Mouse (Mus musculus): ENCODE results near the gene Mthfsd.

The Mthfsd gene

DNA sequence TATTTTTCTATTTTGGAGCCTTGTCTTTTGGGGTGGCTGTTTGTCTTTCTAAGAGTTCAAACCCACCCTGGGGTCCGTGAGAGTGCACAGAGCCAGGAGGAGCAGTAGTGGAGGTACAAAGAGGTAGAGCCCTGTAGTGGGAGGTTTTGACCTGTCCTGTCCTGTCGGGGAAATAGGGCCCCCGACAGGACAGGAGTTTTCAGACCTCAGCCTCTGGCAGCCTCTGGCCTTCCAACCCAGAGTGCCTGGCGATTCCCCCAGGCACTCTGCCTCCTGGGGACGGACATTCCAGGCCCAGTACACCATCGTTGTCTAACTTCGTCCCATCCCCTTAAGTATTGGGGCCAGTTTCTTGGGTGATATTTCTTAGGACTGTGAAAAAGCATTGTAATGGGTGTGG, 14.2 kb upstream of the Mthfsd start:
- in situ Hi-C loops (cut with MboI), result loop anchor here (25.0 kb wide), 1 partner anchor 390 kb away; no protein-coding TSS in a partner anchor

DNA sequence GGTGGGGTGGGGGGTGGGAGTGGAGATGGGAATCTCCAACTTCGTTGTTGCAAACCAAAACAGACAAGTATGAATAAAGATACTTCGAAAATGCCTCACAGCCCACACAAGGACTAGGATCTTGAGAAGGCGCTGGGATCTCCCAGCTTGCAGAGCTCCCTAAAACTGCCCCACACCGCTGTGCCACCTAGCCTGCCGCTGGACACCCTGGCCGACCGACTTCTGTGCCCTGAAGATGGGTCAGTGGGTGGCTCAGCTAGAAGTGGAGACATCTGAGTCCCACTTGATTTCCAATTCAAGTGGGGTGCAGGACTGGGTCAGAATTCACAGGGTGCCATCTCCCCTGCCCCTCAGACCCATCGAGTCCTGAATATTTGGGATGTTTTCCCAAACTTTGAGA, 13.5 kb upstream of the Mthfsd start:
- in situ Hi-C loops (cut with MboI), result loop anchor here (25.0 kb wide), 1 partner anchor 391 kb away; no protein-coding TSS in a partner anchor

DNA sequence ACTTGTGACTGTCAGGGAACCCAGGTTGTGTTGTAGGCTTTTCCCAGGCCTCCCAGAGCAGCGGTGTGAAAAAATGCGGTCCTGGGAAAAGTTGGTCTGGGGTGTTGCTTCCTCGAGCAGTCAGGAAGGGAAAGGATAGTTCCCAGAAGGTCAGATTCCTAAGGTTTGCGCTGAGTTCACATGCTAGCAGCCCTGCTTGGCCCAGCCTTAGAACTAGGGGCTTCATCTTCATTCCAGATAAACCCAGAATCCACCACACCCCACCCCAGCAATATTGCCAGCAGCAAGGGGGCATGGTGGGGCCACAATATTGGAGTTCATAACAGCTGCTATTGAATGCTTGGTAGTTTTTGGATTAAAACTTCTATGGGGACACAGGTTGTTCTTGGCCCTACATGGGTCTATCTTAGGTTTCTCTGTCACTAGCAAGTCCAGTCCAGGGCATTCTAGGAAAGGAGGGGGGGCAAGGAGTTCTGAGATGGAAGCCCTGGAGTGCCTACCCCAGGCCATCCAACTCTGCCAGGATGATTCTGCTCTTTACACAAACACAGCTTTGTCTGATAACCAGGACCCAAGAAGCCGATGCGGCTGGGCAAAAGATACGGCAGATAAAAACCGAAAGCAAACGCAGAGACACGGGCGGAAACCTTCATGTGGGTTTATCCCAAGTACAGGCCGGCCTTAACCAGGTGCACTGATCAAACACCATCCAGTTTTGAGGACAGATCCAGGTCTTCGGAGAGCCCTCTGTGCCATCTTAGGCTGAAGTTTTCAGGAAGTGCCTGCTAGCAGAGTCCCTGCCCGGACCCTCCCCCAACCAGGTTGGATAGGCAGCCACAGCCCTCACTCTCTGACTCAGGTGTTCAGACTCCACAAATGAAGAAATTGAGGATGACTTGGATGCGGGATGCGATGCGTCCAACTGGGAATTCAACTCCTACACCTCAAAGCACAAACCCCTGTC, 12.5 kb upstream of the Mthfsd start:
- in situ Hi-C loops (cut with MboI), result loop anchor here (25.0 kb wide), 1 partner anchor 392 kb away; no protein-coding TSS in a partner anchor

GRCm38 (mm10) chr8:121119635-121120455, 11.7 kb upstream of the Mthfsd start:
- in situ Hi-C loops (cut with MboI), result loop anchor here (25.0 kb wide), 1 partner anchor 392 kb away; no protein-coding TSS in a partner anchor

DNA sequence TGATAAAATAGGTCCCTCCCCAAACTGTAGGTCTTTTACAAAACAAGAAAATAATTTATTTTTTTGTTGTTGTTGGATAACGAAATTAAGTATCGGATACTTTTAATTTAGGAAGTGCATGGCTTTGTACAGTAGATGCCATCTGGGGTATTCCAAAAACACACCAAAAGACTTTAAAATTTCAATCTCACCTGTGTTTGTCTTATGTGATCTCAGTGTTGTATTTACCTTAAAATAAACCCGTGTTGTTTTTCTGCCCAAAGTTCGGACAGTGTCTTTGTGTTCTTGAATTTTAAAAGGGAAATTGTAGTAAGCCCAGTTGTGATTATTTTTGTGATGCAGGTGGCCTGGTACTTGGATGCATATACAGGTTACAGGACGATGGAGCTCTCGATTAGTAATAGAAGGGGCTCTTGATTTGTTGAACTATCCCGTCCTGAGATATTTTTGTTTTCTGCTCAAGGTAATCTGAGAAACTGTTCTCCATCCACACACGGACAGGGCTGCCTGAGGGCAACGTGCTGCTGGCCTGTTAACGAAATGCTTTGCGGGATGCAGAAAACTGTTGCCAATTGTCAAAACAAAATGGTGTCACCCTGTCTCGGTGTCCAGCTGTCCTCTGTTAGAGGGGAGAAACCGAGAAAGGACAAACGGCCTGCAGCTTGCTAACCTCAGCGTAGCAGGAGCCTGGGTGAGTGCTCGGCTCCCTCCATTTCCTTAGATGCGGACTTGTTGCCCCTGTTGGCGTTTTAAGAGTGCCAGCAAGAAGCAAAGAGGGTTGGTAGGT, 10.6 kb upstream of the Mthfsd start:
- in situ Hi-C loops (cut with MboI), result loop anchor here (25.0 kb wide), 1 partner anchor 393 kb away; no protein-coding TSS in a partner anchor

DNA sequence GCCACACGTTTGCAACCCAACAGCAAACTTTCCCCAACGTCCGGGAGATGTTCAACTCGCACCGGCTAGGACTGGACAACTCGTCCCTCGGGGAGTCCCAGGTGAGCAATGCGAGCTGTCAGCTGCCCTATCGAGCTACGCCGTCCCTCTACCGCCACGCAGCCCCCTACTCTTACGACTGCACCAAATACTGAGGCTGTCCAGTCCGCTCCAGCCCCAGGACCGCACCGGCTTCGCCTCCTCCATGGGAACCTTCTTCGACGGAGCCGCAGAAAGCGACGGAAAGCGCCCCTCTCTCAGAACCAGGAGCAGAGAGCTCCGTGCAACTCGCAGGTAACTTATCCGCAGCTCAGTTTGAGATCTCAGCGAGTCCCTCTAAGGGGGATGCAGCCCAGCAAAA, 9.7 kb upstream of the Mthfsd start:
- in situ Hi-C loops (cut with MboI), result loop anchor here (25.0 kb wide), 1 partner anchor 394 kb away; no protein-coding TSS in a partner anchor

GRCm38 (mm10) chr8:121117186-121117651, 9.0 kb upstream of the Mthfsd start:
- in situ Hi-C loops (cut with MboI), result loop anchor here (25.0 kb wide), 1 partner anchor 395 kb away; no protein-coding TSS in a partner anchor

GRCm38 (mm10) chr8:121116591-121117185, 8.5 kb upstream of the Mthfsd start:
- in situ Hi-C loops (cut with MboI), result loop anchor here (25.0 kb wide), 1 partner anchor 396 kb away; no protein-coding TSS in a partner anchor

GRCm38 (mm10) chr8:121115948-121116347, 7.8 kb upstream of the Mthfsd start, which contains the start of gene Foxc2:
Gene Foxc2, plus strand, starts transcription at chr8:121116171.
- in situ Hi-C loops (cut with MboI), result loop anchor here (25.0 kb wide), 1 partner anchor 396 kb away; no protein-coding TSS in a partner anchor

- in situ Hi-C loops (cut with MboI), result loop anchor here (25.0 kb wide), 1 partner anchor 397 kb away; no protein-coding TSS in a partner anchor
Measured at GRCm38 (mm10) chr8:121115136-121115535, 6.9 kb upstream of the Mthfsd start.

DNA sequence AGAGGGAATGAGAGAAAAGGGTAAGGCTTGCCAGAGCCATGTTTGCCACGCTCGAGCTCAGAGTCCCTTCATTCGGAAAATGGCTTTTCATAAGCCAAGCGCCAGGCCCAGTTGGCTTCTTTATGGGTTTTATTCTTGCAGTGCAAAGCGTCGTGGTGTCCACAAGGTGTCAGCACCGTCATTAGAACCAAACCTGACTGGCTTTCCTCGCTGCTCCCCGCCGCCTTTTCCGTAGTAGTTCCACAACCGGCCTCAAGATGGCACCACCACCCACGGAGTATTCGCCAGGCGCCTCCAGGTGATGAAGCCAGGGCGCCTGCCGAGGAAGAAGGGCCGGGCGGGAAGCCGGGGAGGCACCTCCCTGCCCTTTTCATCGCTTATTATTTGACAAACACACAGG, 5.1 kb upstream of the Mthfsd start:
- in situ Hi-C loops (cut with MboI), result loop anchor here (25.0 kb wide), 1 partner anchor 399 kb away; no protein-coding TSS in a partner anchor

GRCm38 (mm10) chr8:121111145-121111907, 3.1 kb upstream of the Mthfsd start:
- in situ Hi-C loops (cut with MboI), result loop anchor here (25.0 kb wide), 1 partner anchor 401 kb away; no protein-coding TSS in a partner anchor

- in situ Hi-C loops (cut with MboI), result loop anchor here (25.0 kb wide), 1 partner anchor 404 kb away; no protein-coding TSS in a partner anchor
Measured at GRCm38 (mm10) chr8:121108657-121109056, 465 bp upstream of the Mthfsd start.

DNA sequence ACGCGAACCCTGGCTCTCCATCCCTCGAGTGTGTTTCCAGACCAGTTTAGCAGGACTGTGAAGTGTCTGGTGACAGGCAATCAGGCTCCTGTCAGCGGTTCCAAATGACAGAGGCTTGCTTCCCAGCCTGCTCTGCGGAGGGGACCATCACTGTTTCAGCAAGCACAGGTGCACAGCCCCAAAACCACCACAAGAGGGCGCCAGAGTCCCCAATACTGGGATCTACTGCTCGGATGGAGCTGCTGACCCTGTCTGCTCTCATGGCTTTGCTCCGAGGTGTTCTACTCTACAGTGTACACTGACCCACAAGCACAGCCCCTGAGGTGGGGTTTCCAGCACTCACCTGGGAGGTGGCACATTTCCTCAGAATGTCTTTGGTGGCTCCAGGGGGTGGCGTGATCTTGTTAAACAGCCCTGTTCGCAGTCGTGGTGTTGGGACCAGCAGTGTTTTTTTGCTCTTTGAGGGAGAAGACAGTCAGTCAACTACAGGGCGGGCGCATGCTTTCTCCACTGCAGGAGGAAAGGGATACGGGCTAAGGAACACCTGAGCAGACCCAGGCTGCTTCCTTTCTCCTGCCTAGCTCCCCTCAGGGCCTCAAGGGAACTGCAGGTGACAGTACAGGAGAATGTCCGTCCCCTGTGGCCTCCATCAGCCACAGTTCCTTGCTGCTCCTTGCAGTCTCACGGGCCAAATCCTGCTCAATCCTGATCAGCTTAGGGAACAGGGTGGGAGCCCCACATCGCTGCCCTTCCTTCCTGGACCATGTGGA, 4.0 kb downstream of the Mthfsd start:
- in situ Hi-C loops (cut with MboI), result loop anchor here (25.0 kb wide), 1 partner anchor 408 kb away; no protein-coding TSS in a partner anchor

DNA sequence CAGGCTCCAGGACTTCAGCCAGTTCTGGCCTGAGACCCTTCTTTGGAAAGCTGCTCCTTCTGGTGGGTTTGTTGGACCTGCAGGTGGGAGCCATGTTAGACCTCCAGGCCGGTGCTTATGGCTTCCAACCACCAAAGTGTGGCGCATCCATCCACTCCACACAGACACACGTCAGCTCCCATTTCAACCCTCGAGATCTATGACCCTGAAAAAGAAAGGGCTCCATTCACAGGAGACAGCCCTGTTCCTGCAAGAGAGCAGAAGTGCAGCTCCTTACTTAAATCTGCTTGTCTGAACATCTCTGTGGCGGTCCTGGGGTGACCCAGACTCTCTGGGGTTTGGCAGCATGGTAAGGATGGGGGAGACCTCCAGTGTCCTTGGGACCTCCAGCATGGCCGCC, 14.7 kb downstream of the Mthfsd start:
- in situ Hi-C loops (cut with MboI), result loop anchor here (25.0 kb wide), 1 partner anchor 456 kb away; the partner anchor contains the start of gene 1190005I06Rik

DNA sequence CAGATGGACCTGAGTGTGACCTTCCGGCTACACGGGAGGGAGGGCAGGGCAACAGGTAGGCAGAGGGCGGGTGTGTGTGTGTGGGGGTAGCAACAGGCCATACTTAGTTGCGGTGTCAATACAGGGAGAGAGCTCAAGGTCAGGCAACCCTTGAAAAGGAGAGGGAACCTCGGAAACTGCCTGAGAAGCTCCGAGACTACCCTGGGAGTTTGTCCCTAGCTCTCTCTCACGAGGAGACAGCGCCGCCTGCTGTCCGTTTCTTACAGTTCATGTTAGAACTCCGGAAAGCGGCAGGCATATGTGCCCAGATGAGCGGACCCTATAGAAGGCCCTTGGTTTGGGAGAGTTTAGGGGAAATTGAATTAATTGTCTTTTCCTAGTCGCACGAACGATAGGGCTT, 15.6 kb downstream of the Mthfsd start:
- in situ Hi-C loops (cut with MboI), result loop anchor here (25.0 kb wide), 1 partner anchor 455 kb away; the partner anchor contains the start of gene 1190005I06Rik

DNA sequence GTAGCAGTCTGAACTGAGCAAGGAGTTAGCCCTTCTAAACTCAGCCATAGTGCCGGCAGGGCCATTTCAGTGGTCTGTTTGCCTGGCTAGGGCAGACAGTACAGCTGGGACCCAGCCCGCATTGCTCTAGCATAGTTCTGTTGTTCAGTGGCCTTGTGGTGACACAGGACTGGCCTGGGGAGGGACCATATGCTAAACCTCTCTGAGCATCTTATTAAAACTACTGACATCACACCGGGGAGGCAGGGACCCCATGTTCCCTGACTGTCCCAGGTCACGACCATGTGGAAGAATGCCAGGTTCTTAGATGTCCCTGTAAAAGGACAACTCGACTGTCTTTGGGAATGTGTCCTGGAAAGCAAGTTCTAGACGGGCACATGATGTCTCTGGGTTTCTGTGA, 16.1 kb downstream of the Mthfsd start:
- in situ Hi-C loops (cut with MboI), result loop anchor here (25.0 kb wide), 1 partner anchor 455 kb away; the partner anchor contains the start of gene 1190005I06Rik

GRCm38 (mm10) chr8:121090716-121091115, 17.5 kb downstream of the Mthfsd start:
- in situ Hi-C loops (cut with MboI), result loop anchor here (25.0 kb wide), 1 partner anchor 453 kb away; the partner anchor contains the start of gene 1190005I06Rik

Data from mature B cell (primary cell).